Mouse (Mus musculus) lung, postnatal 0 days (tissue): ENCODE measurements at regions not wholly inside any gene's neighbourhood (a gene's known extent, or its start where the extent isn't known, plus 50 kb on each side); places are given as distances from the start of the nearest gene placed in this dataset.

Experiments
- ATAC-seq: fragments of 200-750 bp; cut with Nextera tagmentation; 2 replicates; pipeline ENCODE4 v1.8.0; 2017; ENCODE audit warnings: moderate library complexity
- DNase-seq: peaks from one replicate; pipeline ENCODE4 v3.0.0-alpha.2; 2016; ENCODE audit warnings: low spot score
- H3K27ac ChIP-seq: fragments of 300-500 bp; sonication (generic); 2 replicates; pipeline ENCODE4 v1.5.1; 2014; ENCODE audit warnings: antibody characterized with exemption, mild to moderate bottlenecking, low read length, mixed read lengths
- H3K27me3 ChIP-seq: fragments of 300-500 bp; sonication (generic); replicated peaks from 2 replicates; pipeline ENCODE4 v1.6.1; 2014; ENCODE audit warnings: low read length, mixed read lengths; ENCODE audit not compliant: insufficient read depth
- H3K36me3 ChIP-seq: fragments of 300-500 bp; sonication (generic); 2 replicates; pipeline ENCODE4 v1.6.1; 2014; ENCODE audit warnings: low read length, mixed read lengths; ENCODE audit not compliant: insufficient read depth
- H3K4me1 ChIP-seq: fragments of 300-500 bp; sonication (generic); 2 replicates; pipeline ENCODE4 v1.6.1; 2014; ENCODE audit warnings: antibody characterized with exemption, low read depth, low read length, mixed read lengths; ENCODE audit not compliant: insufficient read depth
- H3K4me2 ChIP-seq: fragments of 300-500 bp; sonication (generic); replicated peaks from 2 replicates; pipeline ENCODE4 v1.6.1; 2014; ENCODE audit warnings: low read depth, mild to moderate bottlenecking, low read length, moderate library complexity, mixed read lengths
- H3K4me3 ChIP-seq: fragments of 300-500 bp; sonication (generic); 2 replicates; pipeline ENCODE4 v1.5.1; 2014; ENCODE audit warnings: low read depth, low read length
- H3K9ac ChIP-seq: fragments of 300-500 bp; sonication (generic); replicated peaks from 2 replicates; pipeline ENCODE4 v1.6.1; 2014; ENCODE audit warnings: low read depth, mild to moderate bottlenecking
- H3K9me3 ChIP-seq: fragments of 300-500 bp; sonication (generic); 2 replicates; pipeline ENCODE4 v1.6.1; 2016; ENCODE audit warnings: low read length, mixed read lengths
- CTCF ChIP-seq: IDR thresholded peaks from 2 replicates; pipeline ENCODE4 v1.5.1; 2016; ENCODE audit warnings: antibody characterized with exemption, mild to moderate bottlenecking
- EP300 ChIP-seq: IDR thresholded peaks from 2 replicates; pipeline ENCODE4 v1.6.1; 2016; ENCODE audit warnings: antibody characterized with exemption, mild to moderate bottlenecking, control low read depth
- WGBS: fragments of 180-500 bp; shearing (Covaris S2); extraction: QIAGEN DNeasy Blood & Tissue Kit; methylation state at CpG from one replicate; pipeline ENCODE4 v1.1.7; 2014; 5-methylcytosine and 5-hydroxymethylcytosine counted together

DNA sequence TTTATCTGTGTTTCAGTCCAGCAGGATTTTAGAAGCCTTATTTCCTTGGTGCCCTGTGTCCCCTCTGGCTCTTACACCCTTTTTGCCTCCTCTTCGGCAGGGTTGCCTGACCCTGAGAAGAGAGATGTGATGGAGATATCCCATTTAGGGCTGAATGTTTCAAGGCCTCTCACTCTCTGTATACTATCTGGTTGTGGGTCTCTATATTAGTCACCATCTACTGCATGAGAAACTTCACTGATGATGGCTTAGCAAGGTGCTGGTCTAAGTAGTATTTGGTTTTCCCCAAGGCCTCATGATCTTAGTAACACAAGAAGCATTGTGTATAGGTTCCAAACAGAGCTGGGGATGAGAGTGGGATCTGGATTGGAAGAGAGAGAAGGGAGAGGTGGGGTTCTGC is 99.2 kb upstream of the N6amt1 start:
- DNase-seq, result no peak
- WGBS, result 100% methylated on average over 1 of the region's 1 CpGs
- no peaks in the 10 kb centered on the region for H3K4me1 ChIP-seq
- no peak overlapping the region for H3K4me3 ChIP-seq
- TF ChIP-seq CTCF (no peak), EP300 (no peak)
- ATAC-seq, result no peak
- no peak overlapping the region for H3K27ac ChIP-seq
- H3K4me2 ChIP-seq, result no peak overlapping the region
- no peaks in the 10 kb centered on the region for H3K36me3 ChIP-seq
- H3K9ac ChIP-seq, result no peak overlapping the region
- H3K27me3 ChIP-seq, result no peaks in the 10 kb centered on the region
- H3K9me3 ChIP-seq, result no peaks in the 10 kb centered on the region

DNA sequence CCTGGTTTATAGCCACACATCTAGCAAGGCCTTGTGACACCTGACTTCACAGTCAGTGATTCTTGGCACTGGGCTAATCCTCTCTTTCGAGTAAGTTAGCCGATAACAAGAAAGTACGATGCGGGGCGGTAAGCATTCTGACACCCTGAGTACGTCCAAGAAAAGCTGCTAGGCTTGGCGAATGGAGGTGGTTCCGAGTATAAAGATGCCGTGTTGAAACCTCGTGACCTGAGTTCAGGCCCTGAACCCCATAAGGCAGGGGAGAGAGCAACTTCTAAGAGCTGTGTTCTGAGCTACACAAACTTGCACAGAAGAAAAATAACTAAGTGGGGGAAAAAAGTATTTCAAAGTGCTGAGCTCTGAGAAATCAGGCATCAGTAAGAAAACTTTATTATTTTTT is 103.5 kb upstream of the N6amt1 start:
- Histone ChIP-seq H3K4me1 (no peaks in the 10 kb centered on the region), H3K9me3 (no peaks in the 10 kb centered on the region), H3K36me3 (no peaks in the 10 kb centered on the region), H3K4me3 (no peak overlapping the region), H3K27ac (peak overlapping the region; percentile 54; the same call in 1 of the 2 replicates), H3K9ac (no peak overlapping the region), H3K27me3 (no peaks in the 10 kb centered on the region), H3K4me2 (no peak overlapping the region)
- DNase-seq (no peak), ATAC-seq (no peak)
- TF ChIP-seq EP300 (no peak), CTCF (no peak)
- 61% methylated on average over 10 of the region's 10 CpGs for WGBS

DNA sequence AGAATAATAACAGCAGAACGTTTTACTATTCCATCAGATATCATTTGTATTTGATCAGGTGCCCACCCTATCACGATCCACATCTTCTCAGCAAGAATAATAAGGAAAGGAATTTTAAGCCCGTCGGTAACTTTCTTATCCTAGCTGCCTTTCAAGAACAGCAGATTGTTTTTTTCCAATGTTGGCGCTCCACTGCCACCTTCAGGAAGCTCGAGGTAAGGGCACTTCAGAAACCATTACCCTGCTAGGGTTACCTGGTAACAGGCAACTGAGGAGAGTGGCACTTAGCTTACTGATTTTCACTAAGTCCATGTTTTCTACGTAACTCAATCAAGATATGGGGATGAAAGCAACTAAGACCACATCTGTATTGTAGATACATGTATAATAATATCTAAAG is 104.1 kb upstream of the N6amt1 start:
- Histone ChIP-seq H3K9ac (no peak overlapping the region), H3K9me3 (no peaks in the 10 kb centered on the region), H3K4me3 (no peak overlapping the region), H3K27ac (0 out of 2 replicates have a peak overlapping the region, but pooled peaks have one; percentile 54), H3K4me2 (no peak overlapping the region), H3K36me3 (no peaks in the 10 kb centered on the region), H3K27me3 (no peaks in the 10 kb centered on the region), H3K4me1 (no peaks in the 10 kb centered on the region)
- TF ChIP-seq CTCF, result peak; percentile 77
- TF ChIP-seq EP300, result no peak
- DNase-seq (peak; percentile 76), ATAC-seq (no peak)
- WGBS, result 22% methylated on average over 7 of the region's 7 CpGs

DNA sequence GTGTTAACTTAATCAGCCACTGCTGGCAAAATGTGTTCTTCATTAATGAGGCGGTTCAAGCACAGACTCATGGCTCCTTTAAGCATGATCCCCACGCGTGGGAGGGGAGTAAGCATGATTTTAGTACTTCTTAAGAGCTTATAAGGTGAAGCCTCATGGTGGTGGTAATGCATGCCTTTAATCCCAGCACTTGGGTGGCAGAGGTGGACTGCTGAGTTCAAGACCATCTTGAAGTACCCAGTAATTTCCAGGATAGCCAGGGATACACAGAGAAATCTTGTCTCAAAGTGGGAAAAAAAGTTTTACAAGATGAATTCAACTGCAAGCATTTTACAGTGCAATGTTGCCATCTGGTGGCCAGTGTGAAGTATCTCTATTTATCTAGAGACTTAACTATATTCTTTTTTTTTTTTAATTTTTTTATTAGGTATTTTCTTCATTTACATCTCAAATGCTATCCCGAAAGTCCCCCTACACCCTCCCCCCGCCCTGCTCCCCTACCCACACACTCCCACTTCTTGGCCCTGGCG is 105.4 kb upstream of the N6amt1 start:
- Histone ChIP-seq H3K27ac (no peak overlapping the region), H3K4me3 (no peak overlapping the region), H3K4me2 (no peak overlapping the region), H3K4me1 (no peaks in the 10 kb centered on the region), H3K9ac (no peak overlapping the region), H3K36me3 (no peaks in the 10 kb centered on the region), H3K27me3 (no peaks in the 10 kb centered on the region), H3K9me3 (no peaks in the 10 kb centered on the region)
- 40% methylated on average over 6 of the region's 6 CpGs for WGBS
- TF ChIP-seq CTCF (peak; percentile 68), EP300 (peak; percentile 18; the same call in 1 of the 2 replicates)
- ATAC-seq (no peak), DNase-seq (peak; percentile 89)

DNA sequence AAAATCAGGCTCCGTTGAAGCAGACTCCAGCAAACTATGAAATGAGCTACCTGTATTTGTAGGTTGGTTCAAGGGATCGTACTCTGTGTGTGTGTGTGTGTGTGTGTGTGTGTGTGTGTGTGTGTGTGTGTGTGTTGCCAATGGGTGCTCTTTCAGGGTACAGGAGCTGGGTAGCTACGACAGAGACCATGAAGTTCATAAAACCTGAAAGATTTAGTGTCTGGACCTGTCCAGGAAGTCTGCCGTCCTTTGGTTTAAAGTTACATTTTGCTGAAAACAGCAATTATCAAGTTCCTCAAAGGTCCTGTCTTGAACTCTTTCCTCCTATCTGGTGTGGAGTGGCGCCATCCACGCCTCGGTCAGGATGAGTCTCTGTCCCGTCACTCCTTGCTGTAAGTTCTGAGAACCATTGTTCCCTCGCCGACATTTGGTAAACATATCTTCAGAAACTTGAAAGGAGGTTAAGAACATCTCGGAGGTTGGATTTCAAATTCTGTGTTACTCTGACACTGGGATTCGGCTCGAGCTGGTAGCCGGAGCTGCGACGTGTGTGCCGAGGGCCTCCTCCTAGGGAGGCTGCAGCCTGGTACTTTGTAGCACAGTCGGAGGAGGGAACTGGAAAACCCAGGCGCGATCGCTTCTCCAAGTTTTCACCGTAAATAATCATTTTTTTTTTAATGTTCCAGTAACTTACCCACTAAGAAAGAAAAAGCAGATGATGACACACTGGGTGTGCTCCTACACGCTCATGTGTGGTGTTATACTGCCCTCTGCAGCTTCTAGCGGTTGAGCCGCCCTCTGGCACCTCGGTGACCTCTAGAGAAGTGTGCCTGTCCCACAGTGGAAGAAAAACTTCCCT is 107.8 kb upstream of the N6amt1 start:
- Histone ChIP-seq H3K9me3 (no peaks in the 10 kb centered on the region), H3K36me3 (no peaks in the 10 kb centered on the region), H3K4me2 (peak overlapping the region; percentile 39), H3K9ac (0 out of 2 replicates have a peak overlapping the region, but pooled peaks have one; percentile 13), H3K27ac (peak overlapping the region; percentile 27), H3K27me3 (no peaks in the 10 kb centered on the region), H3K4me1 (no peaks in the 10 kb centered on the region), H3K4me3 (no peak overlapping the region)
- ATAC-seq (peak; percentile 93), DNase-seq (peak; percentile 92)
- WGBS, result 24% methylated on average over 26 of the region's 26 CpGs
- TF ChIP-seq CTCF, result peak; percentile 89
- TF ChIP-seq EP300, result peak; percentile 44; the same call in 1 of the 2 replicates

DNA sequence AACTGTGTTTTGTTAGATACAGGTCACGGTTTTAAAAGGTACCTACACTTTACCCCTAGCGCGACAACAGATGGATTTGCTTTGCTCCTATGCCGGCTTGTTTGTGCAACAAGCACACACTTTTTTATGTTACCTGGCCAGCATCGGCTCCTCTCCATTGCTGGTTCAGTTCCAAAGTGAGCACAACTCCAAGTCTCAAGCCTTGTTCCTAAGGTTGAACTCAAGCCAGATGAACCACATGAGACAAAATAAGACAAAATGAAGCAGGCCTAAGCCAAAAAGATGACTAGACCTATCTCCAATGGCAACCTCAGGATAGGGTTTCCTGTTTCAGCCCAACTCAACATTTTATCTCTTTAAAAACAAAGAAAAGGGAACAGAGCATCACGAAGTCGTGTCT is 108.5 kb upstream of the N6amt1 start:
- Histone ChIP-seq H3K4me2 (no peak overlapping the region), H3K27ac (no peak overlapping the region), H3K4me3 (no peak overlapping the region), H3K36me3 (no peaks in the 10 kb centered on the region), H3K9me3 (no peaks in the 10 kb centered on the region), H3K9ac (no peak overlapping the region), H3K4me1 (no peaks in the 10 kb centered on the region), H3K27me3 (no peaks in the 10 kb centered on the region)
- no peak for ATAC-seq
- DNase-seq, result no peak
- 94% methylated on average over 7 of the region's 7 CpGs for WGBS
- TF ChIP-seq EP300, result no peak
- TF ChIP-seq CTCF, result no peak
